Mouse (Mus musculus) hindbrain, postnatal 0 days (tissue): Measurements from ENCODE around the gene Ubtd1. TPM values are rescaled to one million over a fixed set of nuclear protein-coding genes. Genes with fewer than 3 reads are reported as not detected.

Source experiments
- ATAC-seq: fragments of 200-750 bp; cut with Nextera tagmentation; 2 replicates; pipeline ENCODE4 v1.8.0; 2017; ENCODE audit warnings: mild to moderate bottlenecking, moderate TSS enrichment, moderate library complexity
- DNase-seq: peaks from one replicate; pipeline ENCODE4 v3.0.0-alpha.2; 2015; ENCODE audit warnings: low spot score
- H3K27ac ChIP-seq: fragments of 300-500 bp; sonication (generic); 2 replicates; pipeline ENCODE4 v1.5.1; 2014; ENCODE audit warnings: mild to moderate bottlenecking
- H3K27me3 ChIP-seq: fragments of 300-500 bp; sonication (generic); 2 replicates; pipeline ENCODE4 v1.6.1; 2014; ENCODE audit warnings: low read length, mixed read lengths; ENCODE audit not compliant: insufficient read depth
- H3K36me3 ChIP-seq: fragments of 300-500 bp; sonication (generic); 2 replicates; pipeline ENCODE4 v1.6.1; 2014; ENCODE audit warnings: low read length, mixed read lengths; ENCODE audit not compliant: insufficient read depth
- H3K4me1 ChIP-seq: fragments of 300-500 bp; sonication (generic); 2 replicates; pipeline ENCODE4 v1.6.1; 2014; ENCODE audit warnings: antibody characterized with exemption, low read length, mixed read lengths; ENCODE audit not compliant: insufficient read depth
- H3K4me2 ChIP-seq: fragments of 300-500 bp; sonication (generic); 2 replicates; pipeline ENCODE4 v1.6.1; 2014; ENCODE audit warnings: low read depth, mild to moderate bottlenecking, low read length, moderate library complexity, mixed read lengths
- H3K4me3 ChIP-seq: fragments of 300-500 bp; sonication (generic); 2 replicates; pipeline ENCODE4 v1.5.1; 2014; ENCODE audit warnings: low read length
- H3K9ac ChIP-seq: fragments of 300-500 bp; sonication (generic); replicated peaks from 2 replicates; pipeline ENCODE4 v1.6.1; 2014; ENCODE audit warnings: mild to moderate bottlenecking, low read length, moderate library complexity, mixed read lengths
- H3K9me3 ChIP-seq: fragments of 300-500 bp; sonication (generic); 2 replicates; pipeline ENCODE4 v1.6.1; 2016; ENCODE audit warnings: low read length, mixed read lengths
- CTCF ChIP-seq: IDR thresholded peaks from 2 replicates; pipeline ENCODE4 v1.5.1; 2016; ENCODE audit warnings: antibody characterized with exemption, control low read depth, low read depth
- WGBS: fragments of 180-500 bp; shearing (Covaris S2); extraction: QIAGEN DNeasy Blood & Tissue Kit; methylation state at CpG from one replicate; pipeline ENCODE4 v1.1.7; 2014; 5-methylcytosine and 5-hydroxymethylcytosine counted together
- polyA plus RNA-seq: library from polyadenylated mRNA; unstranded; fragments of >200 nt; fragmentation: Nextera tagmentation; extraction: Ambion mirVana; gene quantifications from 2 replicates; pipeline ENCODE4 v1.2.1, GENCODE M21; 2015
- total RNA-seq: library from RNA; depleted of rRNA; stranded (reverse); fragments of >200 nt; gene quantifications from 2 replicates; pipeline ENCODE4 v1.2.3, GENCODE M21; 2014

The Ubtd1 gene
- total and polyA plus RNA-seq, 2 experiments from 2014 or later = 14.1 to 19.9 TPM

DNA sequence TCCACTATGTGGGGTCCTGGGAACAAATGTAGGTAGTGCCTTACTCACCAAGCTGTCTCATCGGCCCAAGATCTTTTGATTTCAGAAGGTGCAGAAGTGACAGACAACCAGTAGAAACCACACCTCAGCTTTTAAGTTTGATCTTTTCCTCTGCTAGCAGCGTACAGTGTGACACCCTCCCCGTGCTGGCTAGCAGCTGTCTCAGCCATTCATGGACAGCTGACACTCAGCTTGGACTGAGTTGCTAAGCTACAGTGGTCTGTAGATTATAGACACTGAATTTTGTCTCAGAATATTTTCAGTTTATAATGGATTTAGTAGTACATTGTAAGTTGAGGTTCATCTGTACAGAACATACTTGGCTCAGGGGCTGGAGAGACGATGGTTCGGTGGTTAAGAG is 49.5 kb downstream of the Ubtd1 start:
- DNase-seq = no peak
- no peak for TF ChIP-seq CTCF
- ATAC-seq = no peak
- no peak overlapping the region for H3K27ac ChIP-seq
- no peaks in the 10 kb centered on the region for H3K27me3 ChIP-seq
- H3K36me3 ChIP-seq = no peaks in the 10 kb centered on the region
- no peak overlapping the region for H3K9ac ChIP-seq
- H3K4me3 ChIP-seq = no peak overlapping the region
- no peak overlapping the region for H3K4me2 ChIP-seq
- H3K9me3 ChIP-seq = no peaks in the 10 kb centered on the region
- no peaks in the 10 kb centered on the region for H3K4me1 ChIP-seq
- WGBS = 81% methylated on average over 5 of the region's 5 CpGs

GRCm38 (mm10) chr19:42033611-42034010 is 52.0 kb downstream of the Ubtd1 start:
- 0 out of 2 replicates have a peak, but pooled peaks have one; percentile 2 for ATAC-seq
- H3K4me1 ChIP-seq = no peaks in the 10 kb centered on the region
- no peak overlapping the region for H3K4me2 ChIP-seq
- H3K36me3 ChIP-seq = no peaks in the 10 kb centered on the region
- H3K4me3 ChIP-seq = no peak overlapping the region
- no peaks in the 10 kb centered on the region for H3K9me3 ChIP-seq
- no peak for DNase-seq
- no peak overlapping the region for H3K9ac ChIP-seq
- TF ChIP-seq CTCF = no peak
- no peaks in the 10 kb centered on the region for H3K27me3 ChIP-seq
- no peak overlapping the region for H3K27ac ChIP-seq
- 65% methylated on average over 14 of the region's 14 CpGs for WGBS

GRCm38 (mm10) chr19:42034146-42034775 is 52.7 kb downstream of the Ubtd1 start:
- no peak overlapping the region for H3K9ac ChIP-seq
- WGBS = 57% methylated on average over 9 of the region's 9 CpGs
- H3K27me3 ChIP-seq = no peaks in the 10 kb centered on the region
- no peaks in the 10 kb centered on the region for H3K36me3 ChIP-seq
- no peaks in the 10 kb centered on the region for H3K9me3 ChIP-seq
- DNase-seq (no peak), ATAC-seq (peak; percentile 25; the same call in 1 of the 2 replicates)
- TF ChIP-seq CTCF = no peak
- H3K4me2 ChIP-seq = no peak overlapping the region
- H3K4me1 ChIP-seq = no peaks in the 10 kb centered on the region
- no peak overlapping the region for H3K4me3 ChIP-seq
- no peak overlapping the region for H3K27ac ChIP-seq

DNA sequence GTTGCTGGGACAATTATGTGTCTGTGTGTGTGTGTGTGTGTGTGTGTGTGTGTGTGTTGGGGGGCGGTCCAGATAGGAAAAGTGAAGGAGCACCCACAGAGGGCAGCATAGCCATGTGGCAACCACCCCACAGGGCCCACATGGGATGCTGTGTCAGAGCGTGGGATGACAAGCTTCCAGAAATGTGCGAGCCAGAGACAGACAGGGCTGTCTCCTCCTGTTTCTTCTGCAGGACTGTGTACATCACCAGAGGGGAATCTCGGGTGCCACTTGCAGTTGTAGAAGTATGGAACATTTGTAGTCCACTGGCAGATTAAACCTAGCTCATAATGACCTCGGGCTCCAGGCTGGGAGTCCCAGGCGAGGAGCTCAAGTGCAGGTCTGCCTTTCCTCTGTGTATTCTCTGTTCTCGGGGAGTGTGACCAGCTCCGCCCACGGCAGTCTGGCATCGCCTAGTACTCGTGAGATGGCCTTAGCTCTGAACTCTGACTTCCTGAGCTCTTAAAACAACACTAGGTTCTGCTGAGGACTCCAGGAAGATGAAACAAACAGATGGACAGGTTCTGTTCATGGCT is 53.4 kb downstream of the Ubtd1 start:
- Histone ChIP-seq H3K36me3 (no peaks in the 10 kb centered on the region), H3K9ac (no peak overlapping the region), H3K4me2 (no peak overlapping the region), H3K27me3 (no peaks in the 10 kb centered on the region), H3K27ac (no peak overlapping the region), H3K4me3 (no peak overlapping the region), H3K9me3 (no peaks in the 10 kb centered on the region), H3K4me1 (no peaks in the 10 kb centered on the region)
- 59% methylated on average over 11 of the region's 11 CpGs for WGBS
- TF ChIP-seq CTCF = no peak
- ATAC-seq (peak; percentile 8; the same call in 1 of the 2 replicates), DNase-seq (no peak)

- 66% methylated on average over 19 of the region's 19 CpGs for whole genome bisulfite sequencing
- no peak within 1 kb of the TSS for H3K4me3 ChIP-seq
Observed at GRCm38 (mm10) chr19:42035456-42036248, 54.1 kb downstream of the Ubtd1 start, which contains the start of gene Ankrd2. Gene Ankrd2 (plus strand): TSS chr19:42036000.

DNA sequence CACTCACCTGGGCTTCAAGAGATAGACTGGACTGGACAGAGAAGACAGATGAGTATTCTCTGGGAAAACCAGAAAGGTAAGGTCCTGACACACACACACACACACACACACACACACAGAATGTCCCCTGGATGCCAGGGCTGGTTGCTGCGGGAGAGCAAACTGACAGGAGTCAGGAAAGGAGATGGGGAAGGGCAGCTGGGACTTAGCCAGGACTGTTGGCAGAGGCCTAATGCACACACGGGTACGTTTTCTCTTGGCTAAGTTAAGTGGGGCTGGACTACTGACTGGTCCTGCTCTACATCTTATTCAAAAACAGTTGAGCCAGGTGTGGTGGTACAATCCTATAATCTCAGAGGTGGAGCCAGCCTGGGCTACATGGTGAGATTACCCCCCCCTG is 54.8 kb downstream of the Ubtd1 start:
- ATAC-seq = no peak
- no peak for TF ChIP-seq CTCF
- Histone ChIP-seq H3K4me1 (no peaks in the 10 kb centered on the region), H3K4me3 (no peak overlapping the region), H3K36me3 (no peaks in the 10 kb centered on the region), H3K27ac (no peak overlapping the region), H3K9ac (no peak overlapping the region), H3K9me3 (no peaks in the 10 kb centered on the region), H3K27me3 (no peaks in the 10 kb centered on the region), H3K4me2 (no peak overlapping the region)
- 58% methylated on average over 3 of the region's 3 CpGs for WGBS
- DNase-seq = no peak

More at GRCm38 (mm10) chr19:42035456-42036248, 54.1 kb downstream of the Ubtd1 start, which contains the start of gene Ankrd2:
- no peaks in the 10 kb centered on the region for H3K9me3 ChIP-seq
- peak; percentile 90 for DNase-seq
- no peaks in the 10 kb centered on the region for H3K36me3 ChIP-seq
- peak; percentile 91 for TF ChIP-seq CTCF
- peak; percentile 90 for ATAC-seq
- no peaks in the 10 kb centered on the region for H3K27me3 ChIP-seq
- H3K4me1 ChIP-seq = no peaks in the 10 kb centered on the region
- H3K9ac ChIP-seq = no peak within 1 kb of the TSS
- no peak within 1 kb of the TSS for H3K4me2 ChIP-seq
- H3K27ac ChIP-seq = no peak within 1 kb of the TSS
